Mouse (Mus musculus) gastrocnemius, postnatal 14 days (tissue): ENCODE measurements at regions not wholly inside any gene's neighbourhood (a gene's known extent, or its start where the extent isn't known, plus 50 kb on each side); places are given as distances from the start of the nearest gene placed in this dataset.

ENCODE experiments used
- DNase-seq: peaks from one replicate; pipeline ENCODE4 v3.0.0; 2021; ENCODE audit warnings: mixed read lengths
- intact Hi-C: fragments of 180-260 bp; cut with DNase I; formaldehyde crosslinking; loops from one replicate; pipeline ENCODE4 v1.15.1; 2025; ENCODE audit warnings: low total_unique reads

GRCm38 (mm10) chr11:31745866-31746248, 74.2 kb upstream of the Bod1 start:
- intact Hi-C loops = no loop called here
- DNase-seq = no peak

DNA sequence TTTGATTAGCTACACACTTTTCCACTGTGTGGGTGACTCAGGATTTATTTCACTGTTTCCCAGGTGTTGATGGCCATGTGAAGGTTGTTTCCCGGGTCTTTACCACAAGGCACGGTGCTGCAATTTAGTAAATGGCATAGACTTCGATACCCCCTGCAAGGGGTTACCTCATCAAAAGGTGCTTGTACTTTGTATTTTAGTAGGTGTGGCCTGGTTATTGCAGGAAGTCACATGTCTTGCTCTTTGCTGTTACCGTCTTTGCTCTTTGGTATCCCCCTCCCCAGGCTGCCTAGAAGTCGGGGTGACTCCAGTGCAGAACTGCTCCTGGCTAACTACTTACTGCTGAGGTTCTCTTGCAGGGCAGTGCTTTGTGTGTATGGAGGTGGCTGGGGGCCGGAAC, 74.8 kb upstream of the Bod1 start:
- intact Hi-C loops = no loop called here
- no peak for DNase-seq

GRCm38 (mm10) chr11:31746939-31747338, 75.3 kb upstream of the Bod1 start:
- DNase-seq = no peak
- intact Hi-C loops = no loop called here

DNA sequence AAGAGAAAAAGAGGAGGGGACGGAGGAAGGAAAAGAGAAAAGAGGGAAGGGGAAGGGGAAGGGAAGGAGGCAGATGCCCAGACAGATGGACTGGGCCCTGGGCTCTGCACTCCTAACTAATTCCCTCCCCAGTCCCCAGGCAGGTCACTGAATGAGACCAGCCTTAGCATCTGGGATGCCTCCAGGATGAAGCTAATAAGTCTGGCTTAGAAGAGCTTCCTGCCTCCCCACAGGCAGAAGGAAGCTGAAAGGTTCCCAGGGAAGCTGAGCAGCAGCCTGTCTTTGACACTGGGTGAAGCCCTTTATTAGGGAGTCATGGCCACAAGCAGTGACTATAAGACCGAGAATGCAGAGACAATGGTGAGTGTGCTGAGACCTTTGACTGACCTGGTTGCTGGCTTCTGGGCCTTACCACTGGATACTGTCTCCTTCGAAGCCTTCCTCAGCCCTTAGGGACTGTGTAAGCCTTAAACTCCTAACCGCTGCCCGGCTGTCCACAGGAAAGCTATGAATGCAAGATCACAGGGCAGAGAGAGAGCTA, 76.7 kb upstream of the Bod1 start:
- intact Hi-C loops = no loop called here
- DNase-seq = no peak

DNA sequence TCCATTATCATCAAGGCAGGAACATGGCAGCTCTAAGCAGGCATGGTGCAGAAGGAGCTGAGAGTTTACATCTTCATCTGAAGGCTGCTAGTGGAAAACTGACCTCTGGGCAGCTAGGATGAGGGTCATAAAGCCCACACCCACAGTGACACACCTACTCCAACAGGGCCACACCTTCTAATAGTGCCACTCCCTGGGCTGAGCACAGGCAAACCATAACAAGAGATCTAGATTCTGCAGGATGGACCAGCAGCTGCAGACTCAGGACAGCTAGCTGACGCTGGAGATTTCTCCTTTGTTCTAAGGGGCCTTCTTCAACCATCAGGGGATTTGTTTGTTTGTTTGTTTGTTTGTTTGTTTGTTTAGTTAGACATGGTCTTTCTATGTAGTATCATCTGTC, 79.6 kb upstream of the Bod1 start:
- no peak for DNase-seq
- intact Hi-C loops = no loop called here

- DNase-seq = no peak
- intact Hi-C loops = no loop called here
These were observed 81.5 kb upstream of the Bod1 start for GRCm38 (mm10) chr11:31753211-31753610.

- intact Hi-C loops = no loop called here
- DNase-seq = no peak
These were observed 82.1 kb upstream of the Bod1 start for GRCm38 (mm10) chr11:31753711-31754161.

DNA sequence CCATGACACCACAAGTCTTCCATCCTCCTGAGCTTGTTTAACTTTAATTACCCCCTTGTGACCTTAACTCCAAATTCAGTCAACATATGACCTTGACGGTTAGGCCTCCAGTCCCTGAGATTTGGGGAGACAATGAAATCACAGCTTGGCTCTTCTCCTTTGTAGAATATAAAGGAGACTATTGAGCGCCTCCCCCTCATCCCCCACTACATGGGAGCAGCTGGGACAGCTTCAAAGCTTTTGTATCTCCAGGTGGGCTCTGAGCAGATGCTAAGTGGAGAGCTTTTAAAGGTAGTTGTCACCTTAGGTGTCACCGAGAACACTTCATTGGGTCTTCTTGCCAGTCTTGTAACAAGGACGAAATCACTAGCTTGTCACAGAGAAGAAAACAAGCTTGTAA, 82.7 kb upstream of the Bod1 start:
- DNase-seq = no peak
- intact Hi-C loops = no loop called here

GRCm38 (mm10) chr11:31755858-31756257, 84.2 kb upstream of the Bod1 start:
- intact Hi-C loops = no loop called here
- no peak for DNase-seq

- DNase-seq = no peak
- intact Hi-C loops = no loop called here
These were observed 84.9 kb upstream of the Bod1 start for GRCm38 (mm10) chr11:31756355-31757145.

DNA sequence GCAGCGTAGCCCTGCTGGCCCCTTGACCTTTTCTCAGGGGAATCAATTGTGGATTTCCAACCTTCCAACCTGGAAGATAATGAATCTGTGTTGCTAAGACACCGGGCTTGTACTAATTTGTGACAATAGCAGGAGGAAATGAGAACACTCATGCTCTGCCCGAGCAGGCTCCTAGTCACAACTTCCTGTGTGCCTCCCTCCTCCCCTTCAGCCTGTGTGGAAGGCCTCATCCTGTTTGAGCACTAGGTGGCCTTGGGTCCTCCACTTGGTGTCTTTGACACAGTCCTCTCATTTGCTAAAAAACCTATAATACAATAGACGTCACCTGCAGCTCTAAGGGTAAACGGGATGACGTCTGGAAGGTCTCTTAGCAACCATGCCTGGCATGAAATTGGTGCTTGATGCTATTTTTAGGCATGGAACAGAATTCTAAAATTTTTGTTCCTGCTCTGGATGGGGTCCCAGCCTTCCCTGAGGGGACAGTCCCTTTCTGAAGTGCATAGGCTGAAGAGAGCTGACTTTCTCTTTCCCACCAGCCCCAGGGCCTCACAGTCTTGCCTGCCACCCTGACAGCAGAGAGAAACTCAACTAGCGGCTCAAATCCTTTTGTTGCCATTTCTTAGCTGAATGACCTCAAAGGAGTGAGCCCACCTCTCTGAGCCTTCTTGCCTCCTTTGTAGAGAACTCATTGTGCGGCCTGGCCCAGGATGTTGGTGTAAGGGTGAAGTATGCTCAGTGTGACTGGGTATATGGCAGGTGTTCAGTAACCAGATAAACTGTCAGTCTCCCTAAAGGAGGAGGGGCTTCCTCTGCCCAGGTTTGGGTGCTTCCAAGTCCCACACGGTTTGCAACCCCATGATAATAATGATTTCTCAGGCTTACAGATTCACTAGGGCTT, 88.4 kb upstream of the Bod1 start:
- DNase-seq = no peak
- intact Hi-C loops = no loop called here

- DNase-seq = no peak
- intact Hi-C loops = no loop called here
These were observed 92.2 kb upstream of the Bod1 start for GRCm38 (mm10) chr11:31763856-31764255.

DNA sequence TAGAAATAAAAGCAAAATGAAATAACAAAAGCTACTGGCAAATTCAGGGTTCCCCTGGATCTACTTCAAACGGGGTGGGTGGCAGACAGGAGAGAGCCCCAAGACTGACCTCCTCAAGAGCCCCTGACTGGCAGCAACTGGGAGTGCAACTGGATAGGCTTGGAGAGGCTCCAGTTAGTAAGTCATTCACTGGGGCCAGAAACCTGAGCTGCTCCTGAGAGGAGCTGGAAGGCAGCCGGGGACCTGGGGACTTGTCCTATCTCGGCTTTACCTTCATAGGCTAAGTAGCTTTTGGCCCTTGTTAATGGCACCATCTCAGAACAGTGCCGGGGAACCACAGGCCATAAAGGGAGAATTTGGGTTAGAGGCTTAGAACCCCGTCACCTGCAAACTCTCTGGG, 94.6 kb upstream of the Bod1 start:
- DNase-seq = peak; percentile 45
- intact Hi-C loops = no loop called here

DNA sequence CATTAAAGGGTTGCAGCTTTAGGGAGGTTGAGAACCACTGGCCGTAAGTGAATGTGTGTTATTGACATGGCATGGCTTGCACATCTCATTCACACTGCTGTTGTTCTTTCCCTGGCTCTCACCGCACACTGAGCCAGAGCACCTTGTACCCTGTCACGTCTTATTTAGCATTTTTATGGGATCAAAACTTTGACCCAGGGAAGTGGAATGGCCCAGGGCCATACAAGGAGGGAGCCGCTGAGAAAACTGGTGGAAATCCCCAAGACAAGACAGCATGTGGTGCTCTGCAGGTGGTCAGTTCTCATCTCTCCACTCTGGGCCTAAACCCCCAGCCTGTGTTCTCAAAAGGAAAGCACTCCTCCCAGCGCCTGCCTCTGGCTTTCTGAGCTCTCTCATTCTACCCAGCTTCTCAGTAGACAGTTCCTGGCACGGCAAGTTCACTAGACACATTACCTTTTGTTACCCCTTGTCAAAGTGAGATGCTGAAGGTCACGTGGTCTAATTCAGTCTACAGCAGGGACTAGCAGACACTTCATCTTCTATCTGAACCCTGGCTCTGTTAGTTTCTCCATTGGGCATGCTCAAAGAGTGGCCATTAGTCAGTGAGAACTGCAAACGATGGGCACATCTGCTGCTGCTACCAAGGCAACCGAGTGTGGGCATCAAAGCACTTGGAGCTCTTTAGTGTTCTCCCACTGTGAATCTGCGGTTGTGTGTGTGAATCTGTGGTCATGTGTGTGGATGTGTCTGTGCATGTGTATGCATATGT, 96.2 kb upstream of the Bod1 start:
- intact Hi-C loops = no loop called here
- DNase-seq = no peak

DNA sequence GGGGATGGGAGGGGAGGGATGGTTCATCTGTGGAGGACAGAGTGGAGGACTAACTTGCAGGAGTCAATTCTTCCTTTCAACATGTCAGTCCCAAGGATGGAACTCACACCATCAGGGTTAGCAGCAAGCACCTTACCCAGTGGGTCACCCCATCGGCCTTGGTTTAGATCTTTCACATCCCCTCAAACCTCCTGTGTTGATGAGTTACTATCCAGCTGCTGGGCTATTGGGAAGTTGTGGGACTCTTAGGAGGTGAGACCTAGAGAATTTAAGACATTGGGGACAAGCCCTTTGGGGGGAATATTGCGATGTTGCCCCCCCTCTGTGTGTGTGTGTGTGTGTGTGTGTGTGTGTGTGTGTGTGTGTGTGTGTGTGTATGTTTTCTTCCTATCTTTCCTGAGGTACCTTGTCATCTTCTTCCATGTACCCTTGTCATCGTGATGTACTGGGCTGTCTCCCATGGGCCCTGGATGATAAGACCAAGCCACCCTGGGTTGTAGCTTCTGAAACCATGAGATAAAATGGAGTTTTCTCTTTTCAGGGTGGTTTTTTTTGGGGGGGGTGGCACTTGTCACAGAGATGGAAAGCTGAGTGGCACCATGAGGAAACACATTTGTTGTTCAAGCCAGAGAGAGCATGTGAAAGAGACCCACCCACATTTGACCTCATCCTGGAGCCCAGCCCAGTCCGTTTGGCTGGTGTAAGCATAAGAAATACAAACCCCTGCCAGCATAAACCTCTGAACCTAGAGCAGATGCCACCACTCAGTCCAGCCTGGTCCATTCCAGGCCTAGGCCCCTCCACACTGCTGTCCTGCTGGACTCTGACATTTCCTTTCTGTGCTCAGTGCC, 98.3 kb upstream of the Bod1 start:
- DNase-seq = peak; percentile 69
- intact Hi-C loops = no loop called here

- no peak for DNase-seq
- intact Hi-C loops = no loop called here
These were observed 99.2 kb upstream of the Bod1 start for GRCm38 (mm10) chr11:31770881-31771280.

GRCm38 (mm10) chr11:31771491-31772439, 100.1 kb upstream of the Bod1 start:
- no peak for DNase-seq
- intact Hi-C loops = no loop called here

- intact Hi-C loops = no loop called here
- DNase-seq = no peak
These were observed 94.5 kb upstream of the Cpeb4 start for GRCm38 (mm10) chr11:31777531-31777930.
